Mouse (Mus musculus) mouse embryonic stem cell (cell line): ENCODE results near the gene Kcnn3.

Experiments used
- in situ Hi-C, 2 experiments: fragments of 300-500 bp; cut with MboI; formaldehyde crosslinking; loops; 1 replicate in 1 of 2; 3 replicates in 1 of 2; pipeline ENCODE4 v1.14.3; 2019 to 2020; ENCODE audit warnings: low sequenced_read_pairs in 2 of 2, low pct_unique_long_range_greater_than_20kb in 1 of 2, mixed read lengths in 1 of 2; ENCODE audit not compliant: unreplicated experiment in 1 of 2

The Kcnn3 gene

GRCm38 (mm10) chr3:89553432-89553831 lies 33.5 kb downstream of the Kcnn3 start:
- in situ Hi-C loops: no loop called here

GRCm38 (mm10) chr3:89553946-89554345 lies 34.0 kb downstream of the Kcnn3 start:
- in situ Hi-C loops: no loop called here

GRCm38 (mm10) chr3:89554587-89554986 lies 34.6 kb downstream of the Kcnn3 start:
- in situ Hi-C loops: no loop called here

- in situ Hi-C loops: no loop called here
Observed at GRCm38 (mm10) chr3:89557811-89558210, 37.8 kb downstream of the Kcnn3 start.

- in situ Hi-C loops: no loop called here
Observed at GRCm38 (mm10) chr3:89558972-89559910, 39.3 kb downstream of the Kcnn3 start.

- in situ Hi-C loops: no loop called here
Observed at GRCm38 (mm10) chr3:89561386-89561785, 41.4 kb downstream of the Kcnn3 start.

- in situ Hi-C loops: no loop called here
Observed at GRCm38 (mm10) chr3:89565371-89565770, 45.4 kb downstream of the Kcnn3 start.

- in situ Hi-C loops: no loop called here
Observed at GRCm38 (mm10) chr3:89569058-89569457, 49.1 kb downstream of the Kcnn3 start.

GRCm38 (mm10) chr3:89569707-89570324 lies 49.9 kb downstream of the Kcnn3 start:
- in situ Hi-C loops: no loop called here

- in situ Hi-C loops: no loop called here
Observed at GRCm38 (mm10) chr3:89570362-89570761, 50.4 kb downstream of the Kcnn3 start.

GRCm38 (mm10) chr3:89574260-89574659 lies 54.3 kb downstream of the Kcnn3 start:
- in situ Hi-C loops: no loop called here

GRCm38 (mm10) chr3:89576381-89576780 lies 56.4 kb downstream of the Kcnn3 start:
- in situ Hi-C loops: no loop called here

- in situ Hi-C loops: no loop called here
Observed at GRCm38 (mm10) chr3:89577154-89577553, 57.2 kb downstream of the Kcnn3 start.

- in situ Hi-C loops: no loop called here
Observed at GRCm38 (mm10) chr3:89578083-89578482, 58.1 kb downstream of the Kcnn3 start.

GRCm38 (mm10) chr3:89578803-89579202 lies 58.8 kb downstream of the Kcnn3 start:
- in situ Hi-C loops: no loop called here

GRCm38 (mm10) chr3:89584254-89584653 lies 64.3 kb downstream of the Kcnn3 start:
- in situ Hi-C loops: no loop called here

- in situ Hi-C loops: no loop called here
Observed at GRCm38 (mm10) chr3:89588436-89588835, 68.5 kb downstream of the Kcnn3 start.

GRCm38 (mm10) chr3:89589321-89589720 lies 69.4 kb downstream of the Kcnn3 start:
- in situ Hi-C loops: no loop called here

- in situ Hi-C loops: no loop called here
Observed at GRCm38 (mm10) chr3:89590386-89590785, 70.4 kb downstream of the Kcnn3 start.

- in situ Hi-C loops: no loop called here
Observed at GRCm38 (mm10) chr3:89591461-89591860, 71.5 kb downstream of the Kcnn3 start.
